Mouse (Mus musculus) 416B (cell line): ENCODE data around the gene Rsbn1l.

ENCODE experiments used
- DNase-seq: peaks from one replicate; pipeline ENCODE4 v3.0.0; 2011; ENCODE audit warnings: low read depth

The Rsbn1l gene

GRCm38 (mm10) chr5:20956298-20956697 is at the start of gene Rsbn1l:
Rsbn1l (minus strand) TSS chr5:20956398.
- DNase-seq: no peak

DNA sequence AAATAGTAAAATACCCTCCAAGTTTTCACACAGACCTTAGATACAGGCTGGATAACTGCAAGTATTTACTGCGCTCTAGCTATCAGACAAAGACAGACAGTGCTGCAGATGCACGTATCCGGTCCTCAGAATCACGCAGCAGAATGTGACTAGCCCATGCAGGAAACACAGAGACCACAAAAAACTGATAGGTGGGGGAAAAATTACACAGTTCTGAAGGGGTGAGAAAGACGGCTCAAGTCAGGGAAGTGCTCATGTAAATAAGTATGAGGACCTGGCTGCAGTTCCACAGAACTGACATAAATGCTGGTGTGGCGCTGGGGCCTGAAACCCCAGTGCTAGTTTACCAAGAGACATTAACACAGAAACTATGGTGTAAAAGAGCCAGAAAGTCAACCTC is 46.5 kb upstream of the Rsbn1l start:
- peak; percentile 95 for DNase-seq

DNA sequence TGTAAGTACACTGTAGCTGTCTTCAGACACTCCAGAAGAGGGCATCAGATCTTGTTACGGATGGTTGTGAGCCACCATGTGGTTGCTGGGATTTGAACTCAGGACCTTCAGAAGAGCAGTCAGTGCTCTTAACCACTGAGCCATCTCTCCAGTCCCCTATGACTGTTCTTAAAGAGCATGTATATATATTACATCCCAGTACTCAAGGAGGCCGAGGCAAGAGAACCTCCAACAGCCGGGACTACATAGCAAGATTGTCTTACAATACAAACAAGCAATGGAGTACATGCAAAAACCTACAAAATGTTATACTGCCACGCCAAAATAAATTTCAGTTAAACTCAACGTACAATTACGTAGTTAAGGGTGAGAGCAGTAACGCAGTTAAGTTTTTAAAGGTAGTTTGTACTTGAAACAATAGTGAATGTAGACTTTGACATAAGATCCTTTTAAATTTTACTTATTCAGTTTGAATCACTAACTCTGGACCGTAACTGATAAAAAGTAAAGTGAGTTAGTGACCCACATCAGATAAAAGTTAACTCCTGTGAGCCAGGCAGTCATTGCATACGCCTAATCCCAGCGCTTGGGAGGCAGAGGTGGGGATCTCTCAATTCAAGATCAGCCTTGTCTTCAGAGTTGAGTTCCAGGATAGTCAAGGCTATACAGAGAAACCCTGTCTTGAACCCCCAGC is 45.6 kb upstream of the Rsbn1l start:
- DNase-seq: no peak

- DNase-seq: no peak
Measured at GRCm38 (mm10) chr5:20998427-20998826, 42.2 kb upstream of the Rsbn1l start.

DNA sequence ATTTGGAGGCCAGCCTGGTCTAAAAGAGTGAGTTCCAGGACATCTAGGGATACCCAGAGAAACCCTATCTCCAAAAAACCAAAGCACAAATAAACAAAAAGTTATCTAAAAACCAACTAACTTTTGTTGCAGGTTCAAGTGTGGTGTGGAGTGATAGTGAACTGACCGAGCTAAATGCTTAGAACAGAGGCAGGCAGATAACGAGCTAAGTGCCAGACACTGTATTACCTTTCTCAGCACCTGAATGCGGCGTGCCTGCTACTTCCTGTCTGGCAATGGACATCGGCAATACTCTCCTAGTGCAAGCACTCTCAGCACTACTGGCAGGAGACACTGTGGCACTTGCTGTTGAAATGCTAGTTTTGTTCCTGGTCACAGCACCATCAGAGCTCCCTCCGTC is 41.4 kb upstream of the Rsbn1l start:
- no peak for DNase-seq

DNA sequence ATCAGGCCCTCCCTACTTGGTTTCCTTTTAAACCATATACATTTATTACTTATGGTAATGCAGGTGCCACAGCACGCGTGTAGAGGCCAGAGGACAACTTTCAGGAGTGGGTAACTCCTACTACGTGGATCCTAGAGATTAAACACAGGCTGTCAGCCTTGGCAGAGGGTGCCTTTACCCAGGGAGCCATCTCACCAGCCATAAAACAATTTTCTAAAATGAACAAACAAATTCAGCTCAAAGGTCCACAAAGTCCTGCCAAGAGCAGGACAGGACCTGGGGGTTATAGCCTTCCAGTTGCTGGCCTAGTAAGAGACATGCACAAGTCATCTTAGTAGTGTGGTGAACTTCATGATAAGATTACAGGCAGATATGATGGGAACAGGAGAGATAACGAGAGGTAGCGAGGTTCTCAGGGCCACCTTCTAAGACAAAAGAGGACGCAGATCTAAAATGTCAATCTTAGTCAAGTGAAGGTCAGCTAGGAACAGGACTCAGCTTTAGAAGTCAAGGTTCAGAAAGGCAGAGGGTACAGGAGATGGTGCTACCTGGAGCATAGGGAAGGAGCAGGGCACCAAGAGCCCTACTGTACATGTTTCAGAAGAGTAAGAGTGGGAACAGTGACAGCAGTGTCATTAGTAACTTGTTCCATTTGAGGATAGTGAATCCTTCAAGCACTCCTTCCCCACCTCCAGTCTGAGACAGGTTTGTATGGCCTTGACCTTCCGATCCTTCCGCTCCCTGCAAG is 34.0 kb upstream of the Rsbn1l start:
- DNase-seq: no peak

DNA sequence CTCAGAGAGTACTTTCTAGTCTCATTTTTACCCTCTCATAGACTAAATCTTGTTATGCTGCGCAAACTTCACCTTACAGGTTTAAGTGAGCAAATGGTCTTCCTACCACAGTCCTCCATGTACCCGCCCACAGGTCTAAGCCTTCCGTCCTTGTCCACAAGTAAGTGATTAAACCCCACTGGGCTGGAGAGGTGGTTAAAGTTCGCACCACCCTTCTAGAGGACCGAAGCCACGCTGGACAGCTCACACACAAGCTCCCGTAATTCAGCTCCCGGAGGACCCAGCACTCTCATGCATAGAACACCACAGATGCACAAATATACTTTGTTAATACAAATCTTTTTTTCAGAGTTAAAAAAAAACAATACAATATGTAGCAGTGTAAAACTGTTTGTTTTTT is 30.1 kb upstream of the Rsbn1l start:
- DNase-seq: no peak

- no peak for DNase-seq
Measured at GRCm38 (mm10) chr5:20983505-20983904, 27.3 kb upstream of the Rsbn1l start.

DNA sequence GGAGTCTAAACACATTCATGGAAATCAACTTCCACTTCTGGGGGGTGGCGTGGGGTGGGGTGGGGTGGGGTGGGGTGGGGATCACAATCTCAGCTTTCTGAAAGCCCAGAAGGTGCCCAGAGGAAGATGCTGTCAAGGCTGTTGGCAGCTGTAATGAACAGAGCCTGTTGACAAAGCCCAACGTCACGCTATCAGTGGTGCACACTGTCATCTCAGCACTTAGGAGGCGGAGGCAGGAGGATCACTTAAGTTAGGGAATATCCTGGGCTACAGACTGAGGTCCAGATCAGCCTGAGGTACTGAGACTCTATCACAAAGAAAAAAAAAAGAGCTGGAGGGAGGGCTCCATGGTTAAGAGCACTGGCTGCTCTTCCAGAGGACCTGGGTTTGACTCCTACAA is 18.5 kb upstream of the Rsbn1l start:
- no peak for DNase-seq

GRCm38 (mm10) chr5:20973999-20974398 is 17.8 kb upstream of the Rsbn1l start:
- no peak for DNase-seq

GRCm38 (mm10) chr5:20973069-20973468 is 16.9 kb upstream of the Rsbn1l start:
- peak; percentile 68 for DNase-seq

DNA sequence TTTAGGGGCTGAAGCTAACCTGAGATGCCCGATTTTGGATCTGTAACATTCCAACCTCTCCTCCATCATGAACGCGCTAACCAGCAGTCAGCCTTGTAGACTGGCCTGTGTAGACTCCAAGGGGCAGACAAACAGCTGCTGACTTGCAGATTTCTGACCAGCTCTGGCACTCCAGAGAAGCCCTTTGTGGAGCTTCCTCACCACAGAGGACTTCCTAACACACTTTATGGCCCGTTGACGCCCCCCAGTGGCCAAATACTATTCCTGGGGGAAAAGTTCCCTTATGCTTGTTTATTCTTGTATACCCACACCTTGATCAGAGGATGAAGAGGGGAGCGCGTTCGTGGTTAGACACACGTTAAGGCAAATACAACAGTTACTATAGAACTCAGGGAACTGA is 12.8 kb upstream of the Rsbn1l start:
- DNase-seq: peak; percentile 96

DNA sequence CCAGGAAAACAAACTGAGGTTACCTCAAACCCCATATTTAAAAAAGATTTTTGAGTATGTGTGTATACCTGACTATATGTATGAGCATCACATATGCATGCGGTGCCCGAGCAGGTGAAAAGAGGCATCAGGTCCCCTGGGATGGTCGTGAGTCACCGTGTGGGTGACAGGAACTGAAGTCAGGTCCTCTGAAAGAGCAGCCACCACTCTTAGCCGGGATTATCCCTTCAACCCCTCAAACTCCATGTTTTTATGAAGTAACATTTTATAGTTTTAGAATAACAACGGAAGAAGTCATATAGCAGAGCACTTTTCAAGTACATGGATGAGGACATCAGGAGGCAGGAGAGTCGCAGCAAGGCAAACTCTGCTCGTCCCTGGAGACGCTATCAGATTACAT is 12.3 kb upstream of the Rsbn1l start:
- DNase-seq: no peak

DNA sequence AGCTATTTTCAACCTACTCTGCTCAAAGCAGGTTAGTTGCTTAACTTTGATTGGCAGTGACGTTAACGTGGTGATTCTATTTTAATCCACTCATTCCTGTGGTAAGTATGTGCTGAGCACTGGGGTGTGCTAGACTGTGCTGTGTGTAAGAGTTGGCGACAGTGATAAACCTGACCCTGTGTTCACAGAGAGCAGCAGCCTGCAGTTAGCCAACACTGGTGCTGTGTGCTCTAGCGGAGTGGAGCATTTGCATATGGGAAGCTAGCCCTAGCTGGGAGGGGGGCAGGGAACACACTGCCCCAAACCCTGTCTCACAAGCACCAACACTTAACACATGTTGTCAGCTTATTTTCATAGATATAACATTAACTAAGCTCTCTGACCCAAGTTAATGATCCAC is 11.7 kb upstream of the Rsbn1l start:
- DNase-seq: peak; percentile 84

GRCm38 (mm10) chr5:20964446-20964845 is 8.2 kb upstream of the Rsbn1l start:
- DNase-seq: no peak

- no peak for DNase-seq
Measured at GRCm38 (mm10) chr5:20963295-20963694, 7.1 kb upstream of the Rsbn1l start.

DNA sequence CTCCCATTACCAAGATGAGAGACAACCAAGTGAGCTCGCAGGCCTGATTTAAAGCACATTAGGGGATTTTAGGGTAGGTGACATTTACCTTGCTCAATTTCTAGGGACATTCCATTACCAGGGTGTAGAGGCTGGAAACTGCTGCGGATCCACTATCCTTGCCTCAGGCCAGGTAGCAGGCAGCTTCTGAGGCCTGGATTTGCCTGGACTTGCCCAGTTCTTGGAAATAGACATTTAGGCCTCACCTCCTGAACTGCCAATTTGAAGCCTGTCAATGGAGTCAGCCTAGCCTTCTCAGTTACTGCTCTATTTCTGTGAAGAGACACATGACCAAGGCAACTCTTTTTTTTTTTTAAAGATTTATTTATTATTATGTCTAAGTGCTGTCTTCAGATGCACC is 4.7 kb upstream of the Rsbn1l start:
- DNase-seq: no peak

DNA sequence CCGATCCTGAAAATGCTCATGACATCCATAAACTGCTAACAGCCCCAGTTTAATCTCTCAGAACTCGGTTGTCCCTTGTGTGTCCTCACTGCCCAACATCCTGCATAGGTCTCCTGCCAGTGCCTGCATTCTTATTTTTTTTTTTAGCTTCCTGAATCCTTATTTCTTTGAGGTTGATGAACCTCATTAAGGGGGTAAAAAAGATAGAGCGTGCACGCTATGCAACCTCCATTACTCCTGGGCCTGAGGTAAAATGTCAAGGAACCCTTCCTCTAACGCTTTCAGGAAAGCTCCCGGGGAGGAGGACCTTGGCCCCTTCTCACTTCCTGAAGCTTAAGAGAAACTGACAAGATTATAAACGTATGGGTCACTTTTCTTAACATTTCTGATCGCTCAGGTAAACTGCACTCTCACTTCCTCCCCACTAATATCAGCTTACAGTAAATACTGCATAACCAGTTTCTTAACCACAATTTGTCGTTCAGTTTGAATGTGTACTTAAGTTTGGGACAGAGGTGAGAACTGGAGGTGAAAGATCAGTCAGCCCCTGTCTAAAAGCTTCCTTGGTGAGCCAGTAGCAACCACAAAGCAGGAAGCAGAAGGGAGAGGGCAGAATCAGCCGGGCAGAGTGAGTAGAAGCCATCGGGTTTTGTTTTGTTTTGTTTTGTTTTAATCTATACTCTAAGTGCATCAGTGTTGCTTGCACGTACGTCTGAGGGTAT is 923 bp downstream of the Rsbn1l start:
- peak; percentile 91 for DNase-seq

DNA sequence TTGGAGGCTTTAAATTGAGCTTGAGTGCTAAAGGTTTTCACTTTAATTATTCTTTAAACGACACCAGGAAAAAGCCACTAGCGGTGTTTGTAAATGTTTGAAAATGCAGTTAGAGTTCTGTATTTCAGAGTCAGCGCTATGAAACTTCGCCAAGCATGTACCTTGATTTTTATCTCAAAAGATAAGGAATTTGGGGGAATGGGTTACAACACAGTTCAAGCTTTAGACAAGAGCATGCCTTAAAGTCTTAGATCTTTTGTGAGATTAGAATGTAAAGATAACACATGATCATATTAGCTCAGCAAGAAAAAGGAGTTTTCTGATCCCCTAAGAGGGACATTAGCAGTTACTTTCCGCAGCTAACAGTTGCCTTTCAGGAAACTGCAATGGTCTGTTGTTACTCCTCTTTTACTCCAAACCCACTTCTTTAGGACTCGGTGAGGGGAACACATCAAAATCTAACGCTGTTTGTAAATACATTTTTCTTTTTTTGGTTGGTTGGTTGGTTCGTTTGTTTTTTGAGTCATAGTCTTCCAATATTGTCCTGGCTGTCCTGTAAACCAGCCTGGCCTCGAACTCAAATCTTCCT is 3.8 kb downstream of the Rsbn1l start:
- peak; percentile 49 for DNase-seq

DNA sequence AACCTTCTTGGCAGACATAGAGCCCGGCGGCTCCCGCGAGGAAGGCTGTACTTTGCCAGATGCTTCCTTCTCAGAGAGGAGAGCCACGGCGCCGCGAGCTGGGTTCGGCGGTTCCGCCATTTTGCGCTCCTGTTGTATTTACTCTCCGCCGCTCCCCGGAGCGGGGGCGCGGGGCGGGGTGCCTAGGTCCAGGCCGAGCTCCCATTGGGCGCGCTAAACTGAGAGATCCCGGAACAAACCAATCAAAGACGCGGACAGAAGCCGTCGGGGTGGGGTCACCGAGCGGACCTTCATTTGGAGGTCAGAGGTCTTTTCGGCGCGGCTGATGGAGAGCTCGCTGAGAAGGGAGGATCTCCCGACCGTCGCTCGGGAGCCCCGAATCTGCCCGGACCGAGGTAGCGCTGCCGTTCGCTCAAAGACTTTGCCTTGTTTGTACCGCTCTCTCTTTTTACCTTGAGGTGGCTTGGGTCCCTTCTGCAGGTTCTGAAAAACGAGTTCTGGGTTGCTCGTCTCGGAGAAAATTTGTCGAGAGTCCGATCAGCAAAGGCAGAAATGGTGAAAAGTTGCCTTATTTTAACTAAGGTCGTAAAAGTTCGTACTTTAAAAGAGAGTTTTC is 4.4 kb downstream of the Rsbn1l start:
- DNase-seq: peak; percentile 95

DNA sequence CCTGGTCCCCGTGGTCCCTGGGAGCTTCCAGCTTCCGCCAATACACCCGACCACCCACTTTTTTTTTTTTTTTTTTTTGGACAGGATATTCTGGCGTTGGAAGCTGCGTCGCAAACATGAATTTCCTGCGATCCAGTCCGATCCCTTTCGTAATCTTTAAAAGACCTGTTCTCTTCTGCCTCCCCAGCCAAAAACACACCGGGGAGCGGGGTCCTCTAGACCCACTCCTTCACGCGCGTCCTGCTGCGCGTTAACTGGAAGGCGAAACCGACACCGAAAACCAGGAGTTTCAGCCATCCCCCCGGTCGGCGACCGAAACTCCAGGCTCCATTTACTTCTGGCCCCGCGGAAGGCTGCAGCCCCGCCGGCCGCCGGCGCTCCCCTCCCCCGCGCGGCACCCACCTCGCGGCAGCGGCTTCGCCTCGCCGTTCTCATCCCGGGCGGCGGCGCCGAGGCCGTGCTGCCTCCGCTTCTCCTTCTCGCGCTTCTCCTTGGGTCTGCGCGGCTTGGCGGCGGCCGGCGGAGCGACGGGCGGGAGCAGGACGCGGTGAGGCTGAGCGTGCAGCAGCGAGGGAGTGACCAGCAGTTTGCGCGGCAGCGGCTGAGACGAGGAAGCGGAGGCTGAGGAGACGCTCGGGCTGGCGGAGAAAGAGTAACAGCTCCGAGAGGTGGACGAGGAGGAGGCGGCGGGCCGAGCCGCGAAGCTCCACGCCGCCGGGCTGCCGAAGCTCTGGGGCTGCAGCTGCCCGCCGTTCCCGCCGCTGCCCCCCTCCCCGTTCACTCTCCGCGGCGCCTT is 5.1 kb downstream of the Rsbn1l start:
- no peak for DNase-seq

- peak; percentile 49 for DNase-seq
Measured at GRCm38 (mm10) chr5:20950516-20950854, 5.7 kb downstream of the Rsbn1l start.
